Mouse (Mus musculus): ENCODE data around the gene Neurl2. TPM values are rescaled to one million over a fixed set of nuclear protein-coding genes. Genes with fewer than 3 reads are reported as not detected.

Gene Neurl2
- polyA plus RNA-seq, 1 experiment from 2014 or later: 7.4 TPM

GRCm38 (mm10) chr2:164783926-164784581 is 49.2 kb downstream of the Neurl2 start:
- 0 out of 2 replicates have a peak, but pooled peaks cover 4% of the 10 kb centered on the region for H3K36me3 ChIP-seq
- peak overlapping the region; percentile 64; the same call in 1 of the 2 replicates for H3K4me2 ChIP-seq (replicated peaks)
- H3K4me3 ChIP-seq: no peak overlapping the region
- no peak overlapping the region for H3K27ac ChIP-seq
- H3K27me3 ChIP-seq: no peaks in the 10 kb centered on the region
- peaks cover 15% of the 10 kb centered on the region; the same call in 1 of the 2 replicates for H3K4me1 ChIP-seq
- no peak overlapping the region for H3K9ac ChIP-seq
- WGBS: 71% methylated on average over 7 of the region's 7 CpGs
- no peaks in the 10 kb centered on the region for H3K9me3 ChIP-seq
- ATAC-seq (ENCODE audit: insufficient number of reproducible peaks, insufficient read depth, low FRiP score, low TSS enrichment): no peak

DNA sequence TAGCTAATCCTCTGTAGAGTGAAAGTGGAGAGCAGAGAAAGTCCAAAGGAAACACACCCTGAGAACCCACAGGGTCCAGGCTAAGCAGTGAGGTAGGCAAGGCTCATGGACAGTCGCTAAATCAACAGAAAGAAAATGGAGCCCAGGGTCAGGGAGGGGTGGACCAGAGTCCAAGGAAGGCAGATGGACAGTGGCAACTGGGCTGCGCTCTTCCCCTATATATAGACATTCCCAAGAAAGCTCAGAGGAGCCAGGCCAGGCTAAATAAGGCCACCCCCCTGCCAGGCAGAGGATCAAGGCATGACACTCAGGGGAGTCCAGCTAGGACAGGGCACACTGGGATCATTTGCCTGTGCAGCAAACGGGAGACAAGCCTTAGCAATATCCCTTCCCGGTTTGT is 51.4 kb downstream of the Neurl2 start:
- H3K36me3 ChIP-seq: no peaks in the 10 kb centered on the region
- H3K27me3 ChIP-seq: 0 out of 2 replicates have a peak, but pooled peaks cover 2% of the 10 kb centered on the region
- H3K4me3 ChIP-seq: no peak overlapping the region
- 63% methylated on average over 4 of the region's 4 CpGs for WGBS
- H3K9me3 ChIP-seq: no peaks in the 10 kb centered on the region
- no peak overlapping the region for H3K4me2 ChIP-seq (replicated peaks)
- H3K27ac ChIP-seq: no peak overlapping the region
- H3K9ac ChIP-seq: no peak overlapping the region
- peaks cover 12% of the 10 kb centered on the region; the same call in 1 of the 2 replicates for H3K4me1 ChIP-seq
- no peak for ATAC-seq (ENCODE audit: insufficient number of reproducible peaks, insufficient read depth, low FRiP score, low TSS enrichment)

Other genes with a start within 250 kb of the Neurl2 start
- not detected in 2 replicates for gene Wfdc6a, start 248.0 kb downstream of the Neurl2 start, polyA plus RNA-seq (2016; fragmentation: Nextera tagmentation; extraction: Ambion mirVana)
- gene Eppin, start 239.9 kb downstream of the Neurl2 start, polyA plus RNA-seq (2016; fragmentation: Nextera tagmentation; extraction: Ambion mirVana): not detected in 2 replicates
- gene Wfdc6b, start 219.9 kb downstream of the Neurl2 start, polyA plus RNA-seq (2016; fragmentation: Nextera tagmentation; extraction: Ambion mirVana): not detected in 2 replicates
- not detected in 2 replicates for gene Wfdc8, start 219.8 kb downstream of the Neurl2 start, polyA plus RNA-seq (2016; fragmentation: Nextera tagmentation; extraction: Ambion mirVana)
- not detected in 2 replicates for gene Wfdc16, start 194.7 kb downstream of the Neurl2 start, polyA plus RNA-seq (2016; fragmentation: Nextera tagmentation; extraction: Ambion mirVana)
- gene Wfdc10, start 177.4 kb downstream of the Neurl2 start, polyA plus RNA-seq (2016; fragmentation: Nextera tagmentation; extraction: Ambion mirVana): not detected in 2 replicates
- not detected in 2 replicates for gene Wfdc9, start 176.9 kb downstream of the Neurl2 start, polyA plus RNA-seq (2016; fragmentation: Nextera tagmentation; extraction: Ambion mirVana)
- gene Wfdc11, start 159.4 kb downstream of the Neurl2 start, polyA plus RNA-seq (2016; fragmentation: Nextera tagmentation; extraction: Ambion mirVana): not detected in 2 replicates
- 0.45 TPM in 1 of 2 replicates, not detected in the other for gene Wfdc13, start 148.3 kb downstream of the Neurl2 start, polyA plus RNA-seq (2016; fragmentation: Nextera tagmentation; extraction: Ambion mirVana)
- not detected in 2 replicates for gene Spint4, start 135.0 kb downstream of the Neurl2 start, polyA plus RNA-seq (2016; fragmentation: Nextera tagmentation; extraction: Ambion mirVana)
- not detected in 2 replicates for gene Spint5, start 118.2 kb downstream of the Neurl2 start, polyA plus RNA-seq (2016; fragmentation: Nextera tagmentation; extraction: Ambion mirVana)
- gene Wfdc3, start 87.5 kb downstream of the Neurl2 start, polyA plus RNA-seq (2016; fragmentation: Nextera tagmentation; extraction: Ambion mirVana): 0.72 and 1.3 TPM in 2 replicates
- gene Dnttip1, start 87.5 kb downstream of the Neurl2 start, polyA plus RNA-seq (2016; fragmentation: Nextera tagmentation; extraction: Ambion mirVana): 92.5 and 97.1 TPM in 2 replicates
- 472 and 488 TPM in 2 replicates for gene Ube2c, start 63.6 kb downstream of the Neurl2 start, polyA plus RNA-seq (2016; fragmentation: Nextera tagmentation; extraction: Ambion mirVana)
- gene Tnnc2, start 53.5 kb downstream of the Neurl2 start, polyA plus RNA-seq (2016; fragmentation: Nextera tagmentation; extraction: Ambion mirVana): 31.7 and 40.6 TPM in 2 replicates
- 18.3 and 19.6 TPM in 2 replicates for gene Snx21, start 47.6 kb downstream of the Neurl2 start, polyA plus RNA-seq (2016; fragmentation: Nextera tagmentation; extraction: Ambion mirVana)
- 16.8 and 16.9 TPM in 2 replicates for gene Acot8, start 28.6 kb downstream of the Neurl2 start, polyA plus RNA-seq (2016; fragmentation: Nextera tagmentation; extraction: Ambion mirVana)
- 9.0 and 9.5 TPM in 2 replicates for gene Zswim3, start 28.4 kb downstream of the Neurl2 start, polyA plus RNA-seq (2016; fragmentation: Nextera tagmentation; extraction: Ambion mirVana)
- 17.9 and 20.8 TPM in 2 replicates for gene Zswim1, start 10.8 kb downstream of the Neurl2 start, polyA plus RNA-seq (2016; fragmentation: Nextera tagmentation; extraction: Ambion mirVana)
- gene Spata25, start 4.9 kb downstream of the Neurl2 start, polyA plus RNA-seq (2016; fragmentation: Nextera tagmentation; extraction: Ambion mirVana): 0.22 TPM in 1 of 2 replicates, not detected in the other
- gene Ctsa, start 583 bp downstream of the Neurl2 start, polyA plus RNA-seq (2016; fragmentation: Nextera tagmentation; extraction: Ambion mirVana): 120 and 124 TPM in 2 replicates
- gene Pltp, start 24.3 kb upstream of the Neurl2 start, polyA plus RNA-seq (2016; fragmentation: Nextera tagmentation; extraction: Ambion mirVana): 57.8 and 59.4 TPM in 2 replicates
- 83.0 and 89.9 TPM in 2 replicates for gene Pcif1, start 45.8 kb upstream of the Neurl2 start, polyA plus RNA-seq (2016; fragmentation: Nextera tagmentation; extraction: Ambion mirVana)
- 16.9 and 17.4 TPM in 2 replicates for gene Zfp335, start 78.3 kb upstream of the Neurl2 start, polyA plus RNA-seq (2016; fragmentation: Nextera tagmentation; extraction: Ambion mirVana)
- gene Mmp9, start 107.3 kb upstream of the Neurl2 start, polyA plus RNA-seq (2016; fragmentation: Nextera tagmentation; extraction: Ambion mirVana): 4.5 and 4.6 TPM in 2 replicates
- gene Slc12a5, start 127.3 kb upstream of the Neurl2 start, polyA plus RNA-seq (2016; fragmentation: Nextera tagmentation; extraction: Ambion mirVana): 1.9 and 2.0 TPM in 2 replicates
- 112 and 119 TPM in 2 replicates for gene Ncoa5, start 201.4 kb upstream of the Neurl2 start, polyA plus RNA-seq (2016; fragmentation: Nextera tagmentation; extraction: Ambion mirVana)
- 5.2 and 6.5 TPM in 2 replicates for gene Cd40, start 222.2 kb upstream of the Neurl2 start, polyA plus RNA-seq (2016; fragmentation: Nextera tagmentation; extraction: Ambion mirVana)

Data from embryonic facial prominence, embryonic 12.5 days (tissue).